Mouse (Mus musculus): ENCODE data around the gene Cysltr1. TPM values are rescaled to one million over a fixed set of nuclear protein-coding genes. Genes with fewer than 3 reads are reported as not detected.

Gene Cysltr1
- polyA plus RNA-seq, 2 experiments = 1.0 to 2.1 TPM

- H3K4me1 ChIP-seq (ENCODE audit: control insufficient read depth, insufficient read depth, low read length) = no peaks in the 10 kb centered on the region
These were observed 21.3 kb downstream of the Cysltr1 start for GRCm38 (mm10) chrX:106582197-106582596.

GRCm38 (mm10) chrX:106580410-106580809 is 23.1 kb downstream of the Cysltr1 start:
- no peaks in the 10 kb centered on the region for H3K9me3 ChIP-seq (ENCODE audit: control insufficient read depth, low read length)
- no peak for ATAC-seq (ENCODE audit: low FRiP score, low read depth)

More at GRCm38 (mm10) chrX:106582197-106582596, 21.3 kb downstream of the Cysltr1 start:
- no peak overlapping the region for H3K4me3 ChIP-seq (replicated peaks; ENCODE audit: low read length)
- no peak for TF ChIP-seq POLR2A (IDR thresholded peaks at IDR 0.05; ENCODE audit: borderline replicate concordance, extremely low read depth, insufficient read depth, insufficient read length)
- no peak overlapping the region for H3K9ac ChIP-seq (ENCODE audit: low read depth, low read length, severe bottlenecking)
- no peak overlapping the region for H3K27ac ChIP-seq (replicated peaks; ENCODE audit: low read depth, low read length)
- no peak for DNase-seq (ENCODE audit: low spot score)
- no peaks in the 10 kb centered on the region for H3K9me3 ChIP-seq (ENCODE audit: control insufficient read depth, low read length)
- no peaks in the 10 kb centered on the region for H3K36me3 ChIP-seq (ENCODE audit: control insufficient read depth, insufficient read depth, low read length)
- no peak for ATAC-seq (ENCODE audit: low FRiP score, low read depth)
- WGBS = 17% methylated on average over 2 of the region's 2 CpGs
- no peaks in the 10 kb centered on the region for H3K27me3 ChIP-seq (ENCODE audit: control insufficient read depth, insufficient read depth, low read length)
- H3K4me2 ChIP-seq (replicated peaks; ENCODE audit: low read depth, low read length, severe bottlenecking) = no peak overlapping the region

DNA sequence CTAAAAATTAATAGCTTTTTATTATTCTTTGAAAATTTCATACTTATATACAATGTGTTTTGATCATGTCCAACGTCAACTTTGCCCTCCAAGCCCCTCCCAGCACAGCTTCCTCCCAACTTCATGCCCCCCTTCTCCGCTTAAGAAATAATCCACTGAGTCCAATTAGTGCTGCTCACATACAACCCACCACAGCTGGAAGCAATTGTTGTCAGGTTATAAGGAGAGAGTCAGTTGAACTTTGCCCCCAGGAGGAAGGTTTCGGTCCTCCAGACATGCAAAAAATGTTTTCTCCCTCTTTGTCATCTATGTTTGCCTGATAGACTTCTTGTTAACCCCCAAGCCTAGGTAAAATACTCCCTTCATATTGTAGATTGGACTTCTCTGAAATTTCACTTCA is 24.5 kb downstream of the Cysltr1 start:
- WGBS = 32% methylated on average over 3 of the region's 3 CpGs
- H3K27me3 ChIP-seq (ENCODE audit: control insufficient read depth, insufficient read depth, low read length) = no peaks in the 10 kb centered on the region
- no peak overlapping the region for H3K27ac ChIP-seq (replicated peaks; ENCODE audit: low read depth, low read length)
- H3K4me2 ChIP-seq (replicated peaks; ENCODE audit: low read depth, low read length, severe bottlenecking) = no peak overlapping the region
- H3K4me1 ChIP-seq (ENCODE audit: control insufficient read depth, insufficient read depth, low read length) = no peaks in the 10 kb centered on the region
- H3K9me3 ChIP-seq (ENCODE audit: control insufficient read depth, low read length) = no peaks in the 10 kb centered on the region
- no peak for TF ChIP-seq POLR2A (IDR thresholded peaks at IDR 0.05; ENCODE audit: borderline replicate concordance, extremely low read depth, insufficient read depth, insufficient read length)
- DNase-seq (ENCODE audit: low spot score) (no peak), ATAC-seq (ENCODE audit: low FRiP score, low read depth) (no peak)
- no peaks in the 10 kb centered on the region for H3K36me3 ChIP-seq (ENCODE audit: control insufficient read depth, insufficient read depth, low read length)
- no peak overlapping the region for H3K4me3 ChIP-seq (replicated peaks; ENCODE audit: low read length)
- no peak overlapping the region for H3K9ac ChIP-seq (ENCODE audit: low read depth, low read length, severe bottlenecking)

More at GRCm38 (mm10) chrX:106580410-106580809, 23.1 kb downstream of the Cysltr1 start:
- H3K36me3 ChIP-seq (ENCODE audit: control insufficient read depth, insufficient read depth, low read length) = no peaks in the 10 kb centered on the region
- H3K9ac ChIP-seq (ENCODE audit: low read depth, low read length, severe bottlenecking) = no peak overlapping the region
- no peak for TF ChIP-seq POLR2A (IDR thresholded peaks at IDR 0.05; ENCODE audit: borderline replicate concordance, extremely low read depth, insufficient read depth, insufficient read length)
- H3K4me1 ChIP-seq (ENCODE audit: control insufficient read depth, insufficient read depth, low read length) = no peaks in the 10 kb centered on the region
- DNase-seq (ENCODE audit: low spot score) = no peak
- H3K27ac ChIP-seq (replicated peaks; ENCODE audit: low read depth, low read length) = no peak overlapping the region
- H3K27me3 ChIP-seq (ENCODE audit: control insufficient read depth, insufficient read depth, low read length) = no peaks in the 10 kb centered on the region
- H3K4me3 ChIP-seq (replicated peaks; ENCODE audit: low read length) = no peak overlapping the region
- no peak overlapping the region for H3K4me2 ChIP-seq (replicated peaks; ENCODE audit: low read depth, low read length, severe bottlenecking)

DNA sequence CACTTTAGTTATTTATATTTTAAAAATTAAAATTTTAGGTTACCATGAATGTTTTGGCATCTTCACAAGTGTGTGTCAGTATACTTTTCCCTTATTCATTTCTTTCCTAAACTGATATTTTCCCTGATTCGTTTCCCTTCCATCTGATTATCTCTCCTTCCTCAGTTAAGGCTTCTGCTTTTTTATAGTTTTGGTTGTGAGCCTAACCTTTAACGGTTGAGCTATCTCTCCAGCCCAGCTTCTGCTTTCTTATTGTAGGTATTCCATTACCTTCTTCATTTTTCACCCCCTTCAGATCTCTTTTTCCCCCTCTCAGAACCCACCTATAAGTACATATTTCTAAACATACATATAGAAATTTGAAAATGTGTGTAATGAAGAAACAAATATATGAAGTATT is 48.0 kb downstream of the Cysltr1 start:
- H3K36me3 ChIP-seq (ENCODE audit: control insufficient read depth, insufficient read depth, low read length) = no peaks in the 10 kb centered on the region
- H3K4me2 ChIP-seq (replicated peaks; ENCODE audit: low read depth, low read length, severe bottlenecking) = no peak overlapping the region
- TF ChIP-seq POLR2A (IDR thresholded peaks at IDR 0.05; ENCODE audit: borderline replicate concordance, extremely low read depth, insufficient read depth, insufficient read length) = no peak
- no peak for ATAC-seq (ENCODE audit: low FRiP score, low read depth)
- no peak overlapping the region for H3K9ac ChIP-seq (ENCODE audit: low read depth, low read length, severe bottlenecking)
- no peaks in the 10 kb centered on the region for H3K9me3 ChIP-seq (ENCODE audit: control insufficient read depth, low read length)
- H3K27me3 ChIP-seq (ENCODE audit: control insufficient read depth, insufficient read depth, low read length) = no peaks in the 10 kb centered on the region
- no peak overlapping the region for H3K4me3 ChIP-seq (replicated peaks; ENCODE audit: low read length)
- H3K27ac ChIP-seq (replicated peaks; ENCODE audit: low read depth, low read length) = no peak overlapping the region
- H3K4me1 ChIP-seq (ENCODE audit: control insufficient read depth, insufficient read depth, low read length) = no peaks in the 10 kb centered on the region
- 67% methylated on average over 2 of the region's 2 CpGs for WGBS
- DNase-seq (ENCODE audit: low spot score) = no peak

- 31% methylated on average over 3 of the region's 3 CpGs for WGBS
- no peak overlapping the region for H3K4me3 ChIP-seq (replicated peaks; ENCODE audit: low read length)
- H3K9me3 ChIP-seq (ENCODE audit: control insufficient read depth, low read length) = no peaks in the 10 kb centered on the region
- no peaks in the 10 kb centered on the region for H3K36me3 ChIP-seq (ENCODE audit: control insufficient read depth, insufficient read depth, low read length)
- no peak for TF ChIP-seq POLR2A (IDR thresholded peaks at IDR 0.05; ENCODE audit: borderline replicate concordance, extremely low read depth, insufficient read depth, insufficient read length)
- no peak overlapping the region for H3K4me2 ChIP-seq (replicated peaks; ENCODE audit: low read depth, low read length, severe bottlenecking)
- DNase-seq (ENCODE audit: low spot score) (no peak), ATAC-seq (ENCODE audit: low FRiP score, low read depth) (no peak)
- H3K27ac ChIP-seq (replicated peaks; ENCODE audit: low read depth, low read length) = no peak overlapping the region
- H3K4me1 ChIP-seq (ENCODE audit: control insufficient read depth, insufficient read depth, low read length) = no peaks in the 10 kb centered on the region
- H3K27me3 ChIP-seq (ENCODE audit: control insufficient read depth, insufficient read depth, low read length) = no peaks in the 10 kb centered on the region
- no peak overlapping the region for H3K9ac ChIP-seq (ENCODE audit: low read depth, low read length, severe bottlenecking)
These were observed 67.1 kb downstream of the Cysltr1 start for GRCm38 (mm10) chrX:106536359-106536758.

Other genes with a start within 250 kb of the Cysltr1 start
- gene Fndc3c1, start 118.3 kb downstream of the Cysltr1 start, polyA plus RNA-seq (2012; rRNA removed) = 16.9 and 19.2 TPM in 2 replicates
- 14.0 and 15.4 TPM in 2 replicates for gene Fndc3c1, start 118.3 kb downstream of the Cysltr1 start, polyA plus RNA-seq (2014; fragmentation: Nextera tagmentation; extraction: Ambion mirVana)
- 0.08 and 0.11 TPM in 2 replicates for gene Gm5127, start 20.5 kb downstream of the Cysltr1 start, polyA plus RNA-seq (2012; rRNA removed)
- gene Gm5127, start 20.5 kb downstream of the Cysltr1 start, polyA plus RNA-seq (2014; fragmentation: Nextera tagmentation; extraction: Ambion mirVana) = 0.19 TPM in 1 of 2 replicates, not detected in the other
- gene Rtl3, start 237.0 kb upstream of the Cysltr1 start, polyA plus RNA-seq (2012; rRNA removed) = 130 and 150 TPM in 2 replicates
- gene Rtl3, start 237.0 kb upstream of the Cysltr1 start, polyA plus RNA-seq (2014; fragmentation: Nextera tagmentation; extraction: Ambion mirVana) = 89.8 and 99.1 TPM in 2 replicates